Mouse (Mus musculus): Measurements from ENCODE around the gene Pafah2.

DNA sequence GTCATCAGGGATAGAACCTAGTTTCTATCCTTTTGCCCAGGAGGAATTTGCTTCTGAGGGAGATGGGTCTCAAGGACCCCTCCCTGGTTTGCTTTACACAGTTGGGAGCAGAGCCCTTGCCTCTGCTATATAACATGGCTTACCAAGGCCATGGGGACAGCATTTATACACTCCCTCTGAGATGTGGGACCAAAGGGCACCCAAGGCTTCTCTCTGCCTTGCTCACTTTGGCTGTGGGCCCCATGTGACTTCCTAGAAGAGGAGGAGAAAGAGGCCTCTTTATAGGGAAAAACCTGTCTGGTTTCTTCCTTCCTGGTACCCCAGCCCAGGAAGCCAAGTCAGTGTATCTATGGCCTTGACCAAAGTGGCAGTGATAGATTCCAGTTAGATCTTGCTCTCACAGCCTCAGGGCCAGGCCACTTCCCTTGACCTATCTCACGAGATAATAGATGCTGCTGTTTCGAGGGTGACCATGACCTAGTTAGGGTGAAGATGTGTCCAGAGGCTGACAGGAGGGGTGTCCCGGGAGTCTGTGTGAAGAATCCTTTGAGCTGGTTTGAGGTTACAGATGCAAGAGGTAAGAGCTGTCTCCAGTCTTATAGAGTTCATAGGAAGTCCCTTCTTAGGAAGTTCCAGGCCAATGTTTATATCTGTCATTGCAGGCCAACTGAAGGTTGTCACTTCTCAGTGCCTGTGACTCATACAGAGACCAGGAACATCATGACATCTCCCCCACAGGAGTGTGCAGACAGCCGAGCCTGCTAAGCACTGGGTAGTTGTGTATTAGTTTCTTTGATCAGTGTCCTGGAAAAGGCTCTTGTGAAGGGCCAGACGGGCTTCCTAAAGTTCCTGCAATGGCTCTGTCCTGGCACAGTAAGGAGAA, 42.4 kb upstream of the Pafah2 start:
- no peak for TF ChIP-seq CTCF (IDR thresholded peaks at IDR 0.05; ENCODE audit: low read depth, low read length)
- no peak for TF ChIP-seq POLR2A (IDR thresholded peaks at IDR 0.05; ENCODE audit: insufficient read depth, low read length)
- no peak for TF ChIP-seq EP300 (IDR thresholded peaks at IDR 0.05; ENCODE audit: insufficient read depth, low read depth, low read length)
